ENCODE assay signal across 8 mouse cellular contexts in genomic region chr19:46328081-46329030, GRCm38 (mm10). TPM values are rescaled to one million over a fixed set of nuclear protein-coding genes. Genes with fewer than 3 reads are reported as not detected.
DNase-seq lines count a peak whose midpoint lies in the region; ATAC-seq lines count a peak whose summit lies in the region.

Gene Fbxl15 (plus strand): TSS chr19:46328184.

- peak within 1 kb of the TSS; percentile 79 for H3K4me3 ChIP-seq in heart, embryonic 13.5 days
- peak within 1 kb of the TSS; percentile 78 for H3K4me3 ChIP-seq in liver, embryonic 12.5 days
- H3K4me3 ChIP-seq in stomach, embryonic 15.5 days (replicated peaks): peak within 1 kb of the TSS; percentile 51

- WGBS in heart, embryonic 13.5 days: under 1% methylated on average over 81 of the region's 81 CpGs
- WGBS in liver, embryonic 12.5 days (ENCODE audit: insufficient replicate concordance): under 1% methylated on average over 81 of the region's 81 CpGs
- under 1% methylated on average over 81 of the region's 81 CpGs for WGBS in stomach, embryonic 15.5 days

- peak within 1 kb of the TSS; percentile 84 for H3K27ac ChIP-seq in heart, embryonic 13.5 days (replicated peaks)
- H3K27ac ChIP-seq in liver, embryonic 12.5 days: peak within 1 kb of the TSS; percentile 90
- H3K27ac ChIP-seq in stomach, embryonic 15.5 days: peak within 1 kb of the TSS; percentile 91

- ATAC-seq in erythroid progenitor cell, adult 5-6 weeks (replicated peaks; ENCODE audit: low FRiP score, poor library complexity, severe bottlenecking): peak; percentile 85
- peak; percentile 69 for ATAC-seq in heart, embryonic 13.5 days (ENCODE audit: extremely low read depth, insufficient number of reproducible peaks, low FRiP score, low TSS enrichment)
- peak; percentile 89 for ATAC-seq in liver, embryonic 12.5 days
- peak; percentile 85 for ATAC-seq in stomach, embryonic 15.5 days (ENCODE audit: insufficient read depth, low FRiP score, low read depth)

- peaks cover 42% of the 10 kb centered on the region for H3K27me3 ChIP-seq in heart, embryonic 13.5 days (replicated peaks)
- H3K27me3 ChIP-seq in liver, embryonic 12.5 days (replicated peaks): peaks cover 51% of the 10 kb centered on the region
- H3K27me3 ChIP-seq in stomach, embryonic 15.5 days (replicated peaks): peaks cover 32% of the 10 kb centered on the region

- H3K9me3 ChIP-seq in heart, embryonic 13.5 days: no peaks in the 10 kb centered on the region
- H3K9me3 ChIP-seq in liver, embryonic 12.5 days (replicated peaks): no peaks in the 10 kb centered on the region
- no peaks in the 10 kb centered on the region for H3K9me3 ChIP-seq in stomach, embryonic 15.5 days

- H3K36me3 ChIP-seq in heart, embryonic 13.5 days: peaks cover 27% of the 10 kb centered on the region
- peaks cover 27% of the 10 kb centered on the region for H3K36me3 ChIP-seq in liver, embryonic 12.5 days
- H3K36me3 ChIP-seq in stomach, embryonic 15.5 days: 0 out of 2 replicates have a peak, but pooled peaks cover 5% of the 10 kb centered on the region

- peak; percentile 95 for DNase-seq in CD4-positive helper T cell, adult 2 months (ENCODE audit: low read depth, low spot score)
- DNase-seq in brain, embryonic 18.5 days (ENCODE audit: low read depth, low spot score): peak; percentile 90
- peak; percentile 96 for DNase-seq in kidney, postnatal 10 days
- peak; percentile 91 for DNase-seq in natural killer cell, adult 2 months (ENCODE audit: low spot score in 2 of 2)

- H3K9ac ChIP-seq in heart, embryonic 13.5 days: peak within 1 kb of the TSS; percentile 84
- H3K9ac ChIP-seq in liver, embryonic 12.5 days: peak within 1 kb of the TSS; percentile 82
- H3K9ac ChIP-seq in stomach, embryonic 15.5 days: peak within 1 kb of the TSS; percentile 58; the same call in 1 of the 2 replicates

- H3K4me2 ChIP-seq in heart, embryonic 13.5 days: peak within 1 kb of the TSS; percentile 98
- peak within 1 kb of the TSS; percentile 100 for H3K4me2 ChIP-seq in liver, embryonic 12.5 days
- peak within 1 kb of the TSS; percentile 100 for H3K4me2 ChIP-seq in stomach, embryonic 15.5 days

- H3K4me1 ChIP-seq in heart, embryonic 13.5 days: peaks cover 28% of the 10 kb centered on the region
- H3K4me1 ChIP-seq in liver, embryonic 12.5 days: peaks cover 42% of the 10 kb centered on the region
- H3K4me1 ChIP-seq in stomach, embryonic 15.5 days: peaks cover 26% of the 10 kb centered on the region

RNA-seq across cellular contexts. Expression of gene Fbxl15, which starts in this region (rescaled TPM):
- not detected in 2 replicates for total RNA-seq in erythroid progenitor cell, adult 5-6 weeks (2015; ENCODE audit: low replicate concordance)
- 2.2 TPM in 1 of 2 replicates, not detected in the other for total RNA-seq in erythroid progenitor cell, adult 5-6 weeks (2017; ENCODE audit: low replicate concordance)
- polyA plus RNA-seq in heart, embryonic 13.5 days (2015; fragmentation: Nextera tagmentation; extraction: Ambion mirVana): 9.5 and 10.2 TPM in 2 replicates
- 13.4 and 13.5 TPM in 2 replicates for polyA plus RNA-seq in liver, embryonic 12.5 days (2016; fragmentation: Nextera tagmentation; extraction: Ambion mirVana)
- polyA plus RNA-seq in stomach, embryonic 15.5 days (2015; fragmentation: Nextera tagmentation; extraction: Ambion mirVana): 16.7 TPM in 2 replicates

Comparison
In these comparisons a context has a peak if more than half of its experiments do, and no peak if none do; other contexts are left out.
1. Peak in every context shown above with its lines: DNase-seq, ATAC-seq, H3K4me3 ChIP-seq and H3K27ac ChIP-seq.